In the genomic region with DNA sequence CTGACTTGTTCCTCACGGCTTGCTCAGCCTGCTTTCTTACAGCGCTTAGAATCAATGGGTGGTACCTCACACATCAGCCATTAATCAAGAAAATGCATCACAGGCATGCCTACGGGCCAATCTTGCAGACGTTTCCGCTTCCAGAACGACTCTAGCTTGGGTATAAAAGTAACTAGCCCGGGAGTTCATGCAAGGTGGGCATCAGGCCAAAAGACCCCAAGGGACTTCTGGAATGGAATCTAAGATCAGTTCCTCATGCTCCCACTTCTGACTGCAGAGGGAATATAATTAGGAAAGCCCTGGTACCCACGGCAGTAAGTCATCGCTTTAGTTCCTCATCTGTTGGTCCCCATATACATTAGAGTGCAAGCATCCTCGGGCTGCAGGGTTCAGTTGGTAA, we compare ENCODE assay signal across 25 mouse cellular contexts. TPM values are rescaled to one million over a fixed set of nuclear protein-coding genes. Genes with fewer than 3 reads are reported as not detected.
A peak's percentile ranks its signal among the peaks of the same experiment; 100 is the strongest.
DNase-seq lines count a peak whose midpoint lies in the region; ATAC-seq and TF ChIP-seq lines count a peak whose summit lies in the region.
"Had no signal": no experiment of that assay in that cellular context is flagged by ENCODE, and none has a peak within 500 bp of the region (broad histone marks: within the 10 kb centered on the region; RNA-seq: fewer than 3 reads in every experiment).

No protein-coding gene starts in this region.

- H3K36me3 ChIP-seq in heart, adult 2 months (ENCODE audit: control insufficient read depth, insufficient read depth, low read length), result no peaks in the 10 kb centered on the region
- H3K36me3 ChIP-seq in limb, embryonic 11.5 days (ENCODE audit: control insufficient read depth, insufficient read depth, low read length), result no peaks in the 10 kb centered on the region
- no peaks in the 10 kb centered on the region for H3K36me3 ChIP-seq in limb, embryonic 10.5 days
- H3K36me3 ChIP-seq: forebrain, embryonic 10.5 days; heart, embryonic 12.5 days; stomach, embryonic 15.5 days had no signal

- no peak for TF ChIP-seq POLR2A in heart, adult 2 months (IDR thresholded peaks at IDR 0.05; ENCODE audit: insufficient read depth, low read depth, low read length)

- peaks cover 1% of the 10 kb centered on the region; the same call in 1 of the 2 replicates for H3K4me1 ChIP-seq in heart, adult 2 months (ENCODE audit: control insufficient read depth, insufficient read depth, low read length)
- no peaks in the 10 kb centered on the region for H3K4me1 ChIP-seq in limb, embryonic 11.5 days (ENCODE audit: control insufficient read depth, insufficient read depth, low read length)
- peaks cover 9% of the 10 kb centered on the region; the same call in 1 of the 2 replicates for H3K4me1 ChIP-seq in limb, embryonic 10.5 days
- H3K4me1 ChIP-seq: forebrain, embryonic 10.5 days had no signal

- TF ChIP-seq CTCF in heart, adult 2 months (IDR thresholded peaks at IDR 0.05), result no peak

- no peak for TF ChIP-seq EP300 in heart, adult 2 months (IDR thresholded peaks at IDR 0.05; ENCODE audit: insufficient read depth, low read depth, low read length)

- intact Hi-C loops in heart, adult 2 months (cut with DNase I), result no loop called here

- DNase-seq in heart, postnatal 4 days, result peak; percentile 30
- DNase-seq in heart, adult 2 months, result no peak
- peak; percentile 22 for DNase-seq in limb, embryonic 11.5 days (ENCODE audit: low spot score)
- no peak for DNase-seq in limb, embryonic 10.5 days (ENCODE audit: low spot score)
- peak; percentile 9 for DNase-seq in NIH3T3 (ENCODE audit: low read depth)
- peak; percentile 49 for DNase-seq in forelimb bud, embryonic 11.5 days (ENCODE audit: low read depth, low spot score)
- no peak for DNase-seq in embryo, embryonic 10.5 days (ENCODE audit: low spot score)
- DNase-seq: B cell, adult 2 months; cerebellum, adult 9-10 months; gastrocnemius, adult 2 months; kidney, adult 11 months; layer of hippocampus, adult 9-11 months; right cerebral cortex, postnatal 14 days; thymus, adult 18-20 months; thymus, postnatal 4 days had no signal

- ATAC-seq in limb, embryonic 11.5 days (ENCODE audit: insufficient number of reproducible peaks, low FRiP score, low TSS enrichment, low read depth), result no peak

- H3K79me2 ChIP-seq in heart, adult 2 months (replicated peaks; ENCODE audit: control insufficient read depth, insufficient read depth, low read length), result no peaks in the 10 kb centered on the region

- 63% methylated on average over 10 of the region's 10 CpGs for WGBS in heart, adult 2 months
- 57% methylated on average over 10 of the region's 10 CpGs for WGBS in limb, embryonic 11.5 days
- WGBS in limb, embryonic 10.5 days, result 77% methylated on average over 10 of the region's 10 CpGs

- no peaks in the 10 kb centered on the region for H3K27me3 ChIP-seq in heart, adult 2 months (ENCODE audit: control insufficient read depth, insufficient read depth, low read length)
- H3K27me3 ChIP-seq in limb, embryonic 11.5 days (ENCODE audit: control insufficient read depth, insufficient read depth, low read length), result no peaks in the 10 kb centered on the region
- no peaks in the 10 kb centered on the region for H3K27me3 ChIP-seq in limb, embryonic 10.5 days (ENCODE audit: low read depth, poor library complexity, severe bottlenecking)

- H3K9ac ChIP-seq in heart, adult 2 months (ENCODE audit: low read depth, low read length), result no peak overlapping the region
- H3K9ac ChIP-seq in limb, embryonic 11.5 days (ENCODE audit: low read length), result no peak overlapping the region
- H3K9ac ChIP-seq: forebrain, postnatal 0 days; heart, embryonic 12.5 days; hindbrain, embryonic 14.5 days; stomach, embryonic 15.5 days had no signal

- no peaks in the 10 kb centered on the region for H3K9me3 ChIP-seq in limb, embryonic 11.5 days (ENCODE audit: control insufficient read depth, low read length)
- H3K9me3 ChIP-seq in limb, embryonic 10.5 days (replicated peaks), result no peaks in the 10 kb centered on the region
- H3K9me3 ChIP-seq: stomach, embryonic 15.5 days had no signal

- no peak overlapping the region for H3K4me3 ChIP-seq in heart, adult 2 months
- no peak overlapping the region for H3K4me3 ChIP-seq in limb, embryonic 11.5 days (ENCODE audit: low read depth, low read length)
- H3K4me3 ChIP-seq in limb, embryonic 10.5 days, result no peak overlapping the region
- H3K4me3 ChIP-seq: forebrain, embryonic 10.5 days; gastrocnemius, adult 2 months; heart, embryonic 12.5 days; stomach, embryonic 15.5 days had no signal

- no peak overlapping the region for H3K27ac ChIP-seq in heart, adult 2 months
- no peak overlapping the region for H3K27ac ChIP-seq in limb, embryonic 11.5 days (replicated peaks; ENCODE audit: low read depth, low read length)
- H3K27ac ChIP-seq in limb, embryonic 10.5 days, result no peak overlapping the region
- H3K27ac ChIP-seq: forebrain, embryonic 10.5 days; gastrocnemius, adult 2 months; hindbrain, embryonic 14.5 days; stomach, embryonic 15.5 days had no signal

- no peak overlapping the region for H3K4me2 ChIP-seq in limb, embryonic 11.5 days (ENCODE audit: low read depth, severe bottlenecking)
- H3K4me2 ChIP-seq: heart, embryonic 12.5 days; hindbrain, embryonic 14.5 days; stomach, embryonic 15.5 days had no signal

RNA-seq across cellular contexts. Expression of a gene that starts 9.4 kb away (rescaled TPM):
- not detected for total RNA-seq in heart, postnatal 4 days (2021)
- total RNA-seq in heart, adult 2 months (2021), result not detected
- 0.25 TPM in 1 of 2 replicates, not detected in the other for polyA plus RNA-seq in heart, adult 2 months (2012; rRNA removed)
- not detected in 2 replicates for polyA plus RNA-seq in limb, embryonic 11.5 days (2014; fragmentation: Nextera tagmentation; extraction: Ambion mirVana)
- polyA plus RNA-seq in limb, embryonic 10.5 days (2016; fragmentation: Nextera tagmentation; extraction: Ambion mirVana), result not detected in 2 replicates
- total RNA-seq: adrenal gland, postnatal 4 days; forebrain, postnatal 0 days; gastrocnemius, adult 2 months; granulocyte monocyte progenitor cell, adult 5-6 weeks; heart, postnatal 14 days; midbrain, postnatal 0 days; neutrophil, adult 5-6 weeks had no signal
- polyA plus RNA-seq: forebrain, embryonic 10.5 days; forebrain, postnatal 0 days; heart, embryonic 12.5 days; hindbrain, embryonic 14.5 days; midbrain, postnatal 0 days; stomach, embryonic 15.5 days had no signal

Comparison
In these comparisons a context has a peak if more than half of its experiments do, and no peak if none do; other contexts are left out.
1. DNase-seq: peak in heart, postnatal 4 days (single experiment), limb, embryonic 11.5 days (single experiment), NIH3T3 (single experiment) and forelimb bud, embryonic 11.5 days (single experiment); none in heart, adult 2 months (0 of 2), limb, embryonic 10.5 days (single experiment) and embryo, embryonic 10.5 days (single experiment).